In the genomic region with DNA sequence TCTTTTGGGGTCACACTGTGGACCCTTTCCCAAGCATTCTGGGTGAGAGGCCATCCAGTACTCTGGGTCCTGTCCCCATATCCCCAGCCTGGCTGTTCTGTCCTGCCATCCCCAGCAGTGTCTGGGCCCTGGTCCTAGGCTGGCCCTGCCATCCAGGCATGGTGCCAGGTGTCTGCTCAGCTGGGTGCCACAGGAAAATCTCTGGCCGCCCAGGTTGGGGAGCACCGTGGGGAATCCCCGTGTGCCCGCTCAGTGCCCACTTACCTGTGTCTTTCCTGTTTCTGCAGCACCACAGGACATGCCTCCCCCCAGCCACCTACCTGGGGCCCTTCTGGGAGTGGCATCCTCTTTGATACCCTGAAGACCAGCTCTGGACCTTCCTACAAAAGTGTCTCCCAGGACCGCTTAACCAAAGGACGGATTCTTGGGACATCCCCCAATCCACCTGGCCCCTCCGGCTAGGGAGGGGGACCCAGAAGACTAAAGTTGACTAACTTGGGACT, we compare ENCODE assay signal across 9 mouse cellular contexts. TPM values are rescaled to one million over a fixed set of nuclear protein-coding genes. Genes with fewer than 3 reads are reported as not detected.
A peak's percentile ranks its signal among the peaks of the same experiment; 100 is the strongest.
DNase-seq lines count a peak whose midpoint lies in the region; ATAC-seq and TF ChIP-seq lines count a peak whose summit lies in the region.
"Had no signal": no experiment of that assay in that cellular context is flagged by ENCODE, and none has a peak within 500 bp of the region (broad histone marks: within the 10 kb centered on the region; RNA-seq: fewer than 3 reads in every experiment).

No protein-coding gene starts in this region.

- no peak for ATAC-seq in forebrain, embryonic 13.5 days
- no peak for ATAC-seq in CD4-positive, CD25-positive, alpha-beta regulatory T cell, adult 4 months
- ATAC-seq: forebrain, embryonic 15.5 days had no signal

- peak overlapping the region; percentile 67 for H3K27ac ChIP-seq in heart, embryonic 10.5 days
- peak overlapping the region; percentile 78 for H3K27ac ChIP-seq in spleen, adult 2 months (ENCODE audit: insufficient read depth, low read length)
- H3K27ac ChIP-seq in forebrain, embryonic 13.5 days, result no peak overlapping the region

- peaks cover 91% of the 10 kb centered on the region for H3K4me1 ChIP-seq in heart, embryonic 10.5 days
- peaks cover 83% of the 10 kb centered on the region for H3K4me1 ChIP-seq in spleen, adult 2 months (ENCODE audit: control insufficient read depth, insufficient read depth, insufficient read length)
- peaks cover 49% of the 10 kb centered on the region for H3K4me1 ChIP-seq in forebrain, embryonic 13.5 days

- no peak for DNase-seq in heart, embryonic 10.5 days (ENCODE audit: low spot score)
- DNase-seq in heart, adult 8-10 months (ENCODE audit: low spot score), result no peak
- no peak for DNase-seq in spleen, adult 2 months (ENCODE audit: low read depth in 1 of 2, low spot score in 2 of 2)
- no peak for DNase-seq in spleen, postnatal 14 days (ENCODE audit: low spot score in 2 of 2)
- peak; percentile 63 to 78 for DNase-seq in heart, postnatal 14 days
- no peak for DNase-seq in neural tube, embryonic 10.5 days (ENCODE audit: extremely low spot score, low spot score)

- H3K4me2 ChIP-seq in forebrain, embryonic 13.5 days, result no peak overlapping the region
- H3K4me2 ChIP-seq: forebrain, embryonic 15.5 days had no signal

- H3K4me3 ChIP-seq in heart, embryonic 10.5 days, result no peak overlapping the region
- no peak overlapping the region for H3K4me3 ChIP-seq in spleen, adult 2 months (ENCODE audit: extremely low read depth, insufficient read depth, insufficient read length)
- no peak overlapping the region for H3K4me3 ChIP-seq in forebrain, embryonic 13.5 days
- H3K4me3 ChIP-seq: forebrain, embryonic 15.5 days had no signal

- no peak for TF ChIP-seq POLR2A in spleen, adult 2 months (IDR thresholded peaks at IDR 0.05; ENCODE audit: low read depth, low read length)

- no peaks in the 10 kb centered on the region for H3K27me3 ChIP-seq in heart, embryonic 10.5 days (ENCODE audit: insufficient read depth, poor library complexity, severe bottlenecking)
- H3K27me3 ChIP-seq in spleen, adult 2 months (ENCODE audit: control insufficient read depth, insufficient read depth, low read length), result no peaks in the 10 kb centered on the region
- H3K27me3 ChIP-seq in forebrain, embryonic 13.5 days, result no peaks in the 10 kb centered on the region
- H3K27me3 ChIP-seq: forebrain, embryonic 15.5 days had no signal

- no peaks in the 10 kb centered on the region for H3K9me3 ChIP-seq in heart, embryonic 10.5 days
- H3K9me3 ChIP-seq in forebrain, embryonic 13.5 days (replicated peaks), result no peaks in the 10 kb centered on the region
- H3K9me3 ChIP-seq: forebrain, embryonic 15.5 days had no signal

- intact Hi-C loops in heart, postnatal 14 days (cut with DNase I), result no loop called here

- no peak overlapping the region for H3K9ac ChIP-seq in forebrain, embryonic 13.5 days
- H3K9ac ChIP-seq: forebrain, embryonic 15.5 days had no signal

- TF ChIP-seq CTCF in spleen, adult 2 months (IDR thresholded peaks at IDR 0.05; ENCODE audit: extremely low read depth, insufficient read depth, insufficient read length, insufficient replicate concordance), result no peak

- H3K36me3 ChIP-seq in heart, embryonic 10.5 days, result peaks cover 34% of the 10 kb centered on the region
- peaks cover 11% of the 10 kb centered on the region for H3K36me3 ChIP-seq in spleen, adult 2 months (ENCODE audit: control insufficient read depth, insufficient read depth, low read length)
- H3K36me3 ChIP-seq in forebrain, embryonic 13.5 days (ENCODE audit: poor library complexity, severe bottlenecking), result no peaks in the 10 kb centered on the region
- H3K36me3 ChIP-seq: forebrain, embryonic 15.5 days had no signal

- WGBS in heart, embryonic 10.5 days, result 80% methylated on average over 7 of the region's 7 CpGs
- 51% methylated on average over 7 of the region's 7 CpGs for WGBS in spleen, adult 2 months
- WGBS in forebrain, embryonic 13.5 days, result 82% methylated on average over 7 of the region's 7 CpGs

RNA-seq across cellular contexts. Expression of a gene that starts 22.4 kb away (rescaled TPM):
- polyA plus RNA-seq in heart, embryonic 10.5 days (2016; fragmentation: Nextera tagmentation; extraction: Ambion mirVana), result 30.4 and 36.9 TPM in 2 replicates
- 10 to 100 TPM; 10.8 to 13.5 (median 11.9) TPM for total RNA-seq in heart, adult 8-10 months (2022)
- polyA plus RNA-seq in spleen, adult 2 months (2012; rRNA removed), result 37.0 and 48.8 TPM in 2 replicates
- 10 to 100 TPM; 17.9 to 21.6 TPM for total RNA-seq in heart, postnatal 14 days (2021)
- polyA plus RNA-seq in forebrain, embryonic 13.5 days (2015; fragmentation: Nextera tagmentation; extraction: Ambion mirVana), result 8.7 and 10.2 TPM in 2 replicates
- 1 to 10 TPM; 8.6 to 8.9 TPM for polyA plus RNA-seq in CD4-positive, CD25-positive, alpha-beta regulatory T cell, adult 4 months (2017; shearing (Covaris generic))

RNA-seq across cellular contexts. Expression of a gene that starts 32.8 kb away (rescaled TPM):
- polyA plus RNA-seq in heart, embryonic 10.5 days (2016; fragmentation: Nextera tagmentation; extraction: Ambion mirVana), result 1.0 and 1.1 TPM in 2 replicates
- total RNA-seq in heart, adult 8-10 months (2022), result under 1 TPM in 1 of 4 experiments, not detected in 3; 0.44 TPM
- 0.56 and 0.67 TPM in 2 replicates for polyA plus RNA-seq in spleen, adult 2 months (2012; rRNA removed)
- 1 to 10 TPM; 1.5 to 2.0 TPM for total RNA-seq in heart, postnatal 14 days (2021)
- polyA plus RNA-seq in forebrain, embryonic 13.5 days (2015; fragmentation: Nextera tagmentation; extraction: Ambion mirVana), result 0.21 TPM in 1 of 2 replicates, not detected in the other
- not detected for polyA plus RNA-seq in CD4-positive, CD25-positive, alpha-beta regulatory T cell, adult 4 months (2017; shearing (Covaris generic))

RNA-seq across cellular contexts. Expression of a gene that starts 42.4 kb away (rescaled TPM):
- 39.3 and 47.7 TPM in 2 replicates for polyA plus RNA-seq in heart, embryonic 10.5 days (2016; fragmentation: Nextera tagmentation; extraction: Ambion mirVana)
- total RNA-seq in heart, adult 8-10 months (2022), result under 1 TPM; 0.16 to 0.49 (median 0.25) TPM
- polyA plus RNA-seq in spleen, adult 2 months (2012; rRNA removed), result 1.6 and 2.0 TPM in 2 replicates
- 1 to 10 TPM in 1 of 2 experiments, under 1 TPM in 1; 0.72 to 2.2 TPM for total RNA-seq in heart, postnatal 14 days (2021)
- polyA plus RNA-seq in forebrain, embryonic 13.5 days (2015; fragmentation: Nextera tagmentation; extraction: Ambion mirVana), result 23.0 and 26.9 TPM in 2 replicates
- polyA plus RNA-seq in CD4-positive, CD25-positive, alpha-beta regulatory T cell, adult 4 months (2017; shearing (Covaris generic)), result 1 to 10 TPM; 4.1 to 8.5 TPM

Comparison
In these comparisons a context has a peak if more than half of its experiments do, and no peak if none do; other contexts are left out.
1. DNase-seq: peak in heart, postnatal 14 days (2 of 2); none in heart, embryonic 10.5 days (single experiment), heart, adult 8-10 months (single experiment), spleen, adult 2 months (0 of 2), spleen, postnatal 14 days (0 of 2) and neural tube, embryonic 10.5 days (single experiment).